Mouse (Mus musculus) heart, adult 9 months (tissue): Measurements from ENCODE around the gene Tspan12.
A peak's percentile ranks its signal among the peaks of the same experiment; 100 is the strongest.
"Not testable (repeated sequence)": the region's sequence is repeated elsewhere in the genome, so short reads cannot be mapped to it uniquely, and the experiment has no call there.

Source experiments
- DNase-seq, 2 experiments: peaks; one replicate each; pipeline ENCODE4 v3.0.0; 2022; ENCODE audit warnings: low spot score in 2 of 2

Gene Tspan12

DNA sequence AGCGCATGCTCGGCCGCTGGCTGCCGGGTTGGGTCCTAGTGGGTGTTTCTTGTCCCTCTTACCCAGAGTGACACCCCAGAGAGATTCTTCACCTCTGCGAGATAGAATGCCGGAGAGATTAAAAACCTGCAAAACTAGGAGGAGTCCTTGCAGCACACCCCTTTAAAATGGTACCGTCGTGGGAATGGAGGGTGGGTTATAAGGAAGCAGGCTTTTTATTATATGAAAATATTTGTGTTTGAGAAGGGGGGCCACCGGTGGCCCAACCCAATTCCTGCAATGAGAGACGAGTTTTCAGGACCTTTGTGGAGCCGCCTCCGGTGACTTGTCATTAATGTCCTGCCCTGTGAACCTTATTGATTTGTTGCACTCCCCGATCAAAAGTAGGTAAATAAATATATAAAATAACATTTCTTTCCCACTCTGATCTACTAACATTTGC, at the start of gene Tspan12:
Tspan12 (minus strand) TSS at position 172 of the 442 bp plus-strand sequence.
- DNase-seq: no peak

DNA sequence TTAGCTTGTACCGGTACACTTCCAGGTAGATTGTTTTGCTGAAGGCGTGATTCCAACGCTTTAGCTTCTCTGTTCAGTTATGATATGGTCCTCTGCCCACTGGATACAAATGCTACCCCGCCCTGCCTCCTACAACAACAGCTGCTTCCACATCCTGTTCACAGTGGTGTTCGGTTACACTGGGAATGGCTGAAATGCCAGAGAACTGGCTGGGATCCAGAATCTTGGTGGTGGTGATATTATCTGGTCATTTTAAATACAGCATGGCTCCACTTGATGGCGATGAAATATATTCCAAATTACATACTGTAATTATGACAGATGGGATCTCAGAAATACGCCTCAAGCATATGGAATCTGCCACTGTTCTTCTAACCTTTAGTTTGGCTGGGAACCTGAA, 42.1 kb upstream of the Tspan12 start:
- peak; percentile 35 to 57 for DNase-seq

DNA sequence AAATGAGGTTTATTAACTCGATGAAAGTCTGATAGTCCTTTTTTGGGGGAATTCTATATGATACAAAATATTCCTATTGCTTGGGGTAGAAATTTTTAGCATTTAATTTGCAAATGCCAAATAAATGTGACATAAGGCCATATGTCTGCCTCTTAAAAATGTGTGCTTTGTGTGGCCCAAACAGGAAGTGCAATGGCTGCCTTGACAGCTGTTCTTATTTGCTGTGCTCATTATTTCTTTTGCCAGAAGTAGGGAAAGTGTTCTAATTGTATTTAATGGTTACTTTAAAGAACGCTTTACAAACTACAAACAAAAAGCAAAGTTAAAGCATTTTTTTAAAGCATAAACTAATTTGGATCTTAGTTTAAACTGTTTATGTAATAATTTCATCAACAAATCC, 36.8 kb upstream of the Tspan12 start:
- DNase-seq: no peak

DNA sequence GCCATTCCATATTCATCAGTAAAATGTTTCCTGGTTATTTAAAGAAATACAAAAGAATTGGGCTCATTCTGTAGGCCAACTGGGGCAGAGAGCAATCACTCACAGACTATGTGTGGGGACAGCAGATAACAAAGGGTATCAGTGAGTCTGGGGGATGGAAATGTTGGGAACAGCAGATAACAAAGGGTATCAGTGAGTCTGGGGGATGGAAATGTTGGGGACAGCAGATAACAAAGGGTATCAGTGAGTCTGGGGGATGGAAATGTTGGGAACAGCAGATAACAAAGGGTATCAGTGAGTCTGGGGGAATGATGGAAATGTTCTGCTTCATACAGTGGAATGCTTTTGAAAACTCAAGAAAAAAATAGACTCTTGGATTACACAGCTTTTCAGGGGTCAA, 35.7 kb upstream of the Tspan12 start:
- DNase-seq: not testable (repeated sequence)

DNA sequence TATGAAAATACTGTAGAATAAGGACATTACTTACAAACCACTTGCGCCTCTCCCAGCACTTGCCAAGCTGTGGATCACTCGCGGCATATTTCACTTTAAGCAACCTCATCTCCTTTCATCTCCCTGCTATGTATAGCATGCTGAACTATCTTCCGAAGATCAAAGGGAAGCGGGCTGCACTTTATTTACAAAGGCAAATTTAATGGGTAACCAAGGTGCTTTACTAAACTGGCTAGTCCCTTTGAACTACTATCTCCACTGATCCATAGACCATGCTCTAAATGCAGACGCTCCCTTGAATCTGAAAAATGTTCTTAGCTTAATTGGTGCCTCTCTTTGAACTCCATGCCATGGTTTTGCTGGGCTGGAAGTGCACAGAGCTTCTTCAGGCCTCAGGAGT, 27.2 kb upstream of the Tspan12 start:
- DNase-seq: no peak

DNA sequence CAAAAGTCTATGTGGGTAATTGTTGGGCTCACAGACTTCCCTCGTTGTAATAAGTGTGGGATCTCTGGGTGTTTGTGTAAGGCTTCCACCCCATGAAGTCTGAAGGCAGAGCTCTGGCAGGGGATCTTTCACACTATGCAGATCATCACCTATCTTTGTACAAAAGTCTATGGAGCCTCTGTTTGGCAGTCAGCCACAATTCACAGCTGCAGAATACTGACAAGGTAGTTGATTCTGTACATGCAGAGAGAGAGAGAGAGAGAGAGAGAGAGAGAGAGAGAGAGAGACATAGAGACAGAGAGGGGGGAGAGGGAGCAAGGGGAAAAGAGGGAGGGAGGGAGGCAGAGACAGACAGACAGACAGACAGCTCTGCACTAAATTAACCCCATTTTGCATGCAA, 15.0 kb upstream of the Tspan12 start:
- no peak for DNase-seq

DNA sequence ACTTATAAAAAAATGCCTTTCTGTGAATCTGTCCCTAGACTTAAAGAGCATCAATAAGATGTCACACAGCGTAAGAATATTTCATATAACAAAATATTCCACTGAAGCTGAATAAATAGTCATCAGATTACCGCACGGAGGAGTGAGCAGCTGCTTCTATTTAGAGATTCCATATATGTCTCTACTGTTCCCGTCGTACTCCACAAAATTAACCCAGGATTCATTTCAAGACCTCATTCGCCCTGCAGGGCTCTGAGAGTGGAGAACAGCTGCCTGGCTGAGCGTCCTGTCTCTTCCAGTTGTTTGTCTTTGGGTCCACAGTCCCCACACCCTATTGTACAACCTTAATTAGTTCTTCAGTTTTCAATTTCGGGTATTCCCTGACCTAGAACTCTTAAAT, 11.9 kb upstream of the Tspan12 start:
- no peak for DNase-seq

DNA sequence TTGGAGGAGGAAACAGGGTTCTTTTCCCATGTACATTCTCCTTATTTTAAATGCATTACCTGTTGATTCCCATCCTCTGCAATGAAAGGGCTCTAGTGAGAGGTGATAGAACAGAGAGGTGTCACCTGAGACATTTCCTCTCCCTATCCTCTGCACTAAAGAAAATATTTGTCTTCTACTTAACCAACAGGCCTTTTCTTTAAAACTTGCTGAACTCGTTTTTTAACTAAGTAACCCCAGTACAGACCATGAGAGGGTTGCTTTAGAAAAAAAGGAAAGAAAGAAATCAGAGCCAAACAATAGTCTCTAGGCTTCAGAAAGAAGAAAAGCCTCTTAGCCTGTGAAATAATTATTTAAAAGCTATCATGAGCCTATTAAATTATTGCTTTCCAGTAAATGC, 11.2 kb upstream of the Tspan12 start:
- no peak for DNase-seq

DNA sequence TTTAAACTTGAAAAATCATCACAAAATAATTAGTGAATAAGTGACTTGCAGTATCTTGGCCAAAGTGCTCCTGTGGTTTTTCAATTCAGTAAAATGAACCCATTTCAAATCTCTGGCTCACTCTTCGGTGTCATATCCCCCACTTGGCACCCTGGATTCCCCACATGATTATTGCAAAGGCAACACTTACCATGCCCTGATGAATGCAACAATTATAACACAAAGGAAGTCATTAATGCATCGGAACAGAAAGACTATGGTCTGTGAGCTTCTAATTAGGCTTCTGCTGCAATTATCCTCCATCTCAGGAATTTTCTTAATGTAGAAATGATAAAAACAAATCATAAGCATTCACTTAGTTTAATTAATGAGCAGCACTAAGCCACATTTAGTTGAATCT, 9.0 kb upstream of the Tspan12 start:
- DNase-seq: no peak

DNA sequence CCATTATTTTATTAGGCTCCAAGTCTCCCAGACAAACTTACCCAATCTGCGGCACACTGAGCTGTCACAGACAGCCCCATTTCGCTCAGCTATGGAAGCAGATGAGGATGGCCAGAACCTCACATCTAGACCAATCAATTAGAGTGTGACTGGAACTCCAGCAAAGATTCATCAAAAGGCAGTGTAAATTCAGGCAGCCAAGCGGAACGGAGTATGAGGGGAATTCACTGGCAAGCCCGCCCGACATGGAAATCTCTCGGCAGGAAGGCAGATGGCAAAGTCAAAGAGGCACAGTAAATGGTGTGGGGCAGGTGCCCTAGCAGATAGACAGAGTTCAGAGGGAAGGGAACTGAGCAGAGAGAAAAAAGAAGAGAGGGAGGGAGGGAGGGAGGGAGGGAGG, 5.5 kb upstream of the Tspan12 start:
- DNase-seq: no peak

DNA sequence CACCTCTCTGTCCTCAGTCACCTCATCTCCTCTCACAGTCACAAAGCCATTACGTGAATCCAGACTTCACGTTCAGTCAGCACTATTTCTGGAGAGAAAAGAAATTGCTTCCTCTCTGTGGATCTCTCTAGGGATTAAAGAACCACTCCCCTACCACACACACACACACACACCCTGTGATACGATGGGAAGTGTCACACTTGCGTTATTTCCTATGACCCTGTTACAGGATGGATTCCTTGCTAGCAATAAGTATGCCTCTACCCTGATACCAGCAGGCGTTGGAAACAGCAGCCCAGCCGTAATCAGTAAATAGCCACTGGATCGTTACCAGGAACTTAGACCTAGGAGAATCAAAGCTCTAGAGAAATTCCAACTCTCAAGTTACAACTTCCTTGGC, 3.6 kb upstream of the Tspan12 start:
- DNase-seq: peak; percentile 41 to 52

DNA sequence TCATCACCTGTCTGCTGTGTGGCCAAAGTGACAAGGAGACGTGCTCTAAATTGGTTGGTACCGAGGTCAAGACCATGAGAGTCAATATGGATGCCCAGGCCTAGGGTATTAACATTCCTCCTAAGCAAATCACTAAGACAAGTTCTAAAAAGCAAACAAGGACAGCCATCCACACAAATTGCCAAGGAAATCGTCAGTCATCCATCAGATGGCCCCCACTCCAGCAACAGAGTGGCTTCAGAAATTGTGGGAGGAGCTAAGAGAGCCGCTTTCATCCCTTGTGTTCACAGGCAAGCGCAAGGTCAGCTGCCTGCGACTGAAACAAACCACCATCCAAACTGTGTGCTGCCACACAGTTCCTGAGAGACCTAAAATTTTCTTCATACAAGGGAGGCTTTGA, 1.0 kb upstream of the Tspan12 start:
- DNase-seq: no peak

DNA sequence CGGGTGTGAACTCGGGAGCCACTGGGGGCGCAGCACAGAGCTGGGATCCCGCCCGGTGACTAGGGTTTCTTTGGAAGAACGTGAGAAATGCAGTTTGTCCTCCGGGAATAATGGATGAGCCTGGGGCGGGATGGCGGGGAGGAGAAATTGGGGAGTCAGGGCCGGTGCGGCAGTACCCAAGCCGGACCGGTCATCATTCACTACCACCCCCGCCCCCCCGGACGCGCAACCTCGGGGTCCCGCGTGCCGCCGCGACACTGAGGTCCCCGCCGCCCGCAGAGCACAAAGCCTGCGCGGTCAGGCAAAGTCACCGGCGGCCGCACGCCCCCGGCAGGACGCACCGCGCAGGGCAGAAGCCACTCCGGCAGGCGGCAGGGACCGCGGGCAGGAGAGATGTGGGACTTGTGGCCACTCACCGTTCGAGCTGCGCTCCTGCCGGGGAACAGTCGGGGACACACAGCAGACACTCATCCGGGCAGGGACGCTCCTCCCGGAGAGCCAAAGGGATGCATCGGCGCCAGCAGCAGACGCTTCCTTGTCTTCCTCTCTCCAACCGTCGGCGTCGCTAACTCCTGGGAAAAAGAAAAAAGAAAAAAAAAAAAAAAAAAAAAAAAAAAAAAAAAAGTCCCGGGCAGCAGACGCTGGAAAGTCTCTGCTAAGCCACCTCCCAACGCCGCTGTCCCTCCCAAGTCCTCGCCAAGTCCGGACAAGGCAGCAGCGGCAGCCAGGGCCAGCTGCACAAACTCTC, 545 bp downstream of the Tspan12 start:
- DNase-seq: peak; percentile 86 to 88

DNA sequence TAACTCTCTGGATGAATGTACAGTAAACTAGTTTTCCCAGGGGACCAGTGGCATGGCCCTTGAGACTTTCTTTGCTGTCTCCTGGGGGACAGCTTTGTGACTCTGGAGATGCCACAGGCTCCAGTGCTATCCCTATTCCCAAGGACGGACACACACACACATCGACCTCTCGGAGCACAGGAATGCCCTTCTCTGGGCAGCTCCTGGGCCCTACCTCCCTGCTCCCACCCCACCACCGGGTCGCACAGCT, 1.0 kb downstream of the Tspan12 start:
- no peak for DNase-seq

DNA sequence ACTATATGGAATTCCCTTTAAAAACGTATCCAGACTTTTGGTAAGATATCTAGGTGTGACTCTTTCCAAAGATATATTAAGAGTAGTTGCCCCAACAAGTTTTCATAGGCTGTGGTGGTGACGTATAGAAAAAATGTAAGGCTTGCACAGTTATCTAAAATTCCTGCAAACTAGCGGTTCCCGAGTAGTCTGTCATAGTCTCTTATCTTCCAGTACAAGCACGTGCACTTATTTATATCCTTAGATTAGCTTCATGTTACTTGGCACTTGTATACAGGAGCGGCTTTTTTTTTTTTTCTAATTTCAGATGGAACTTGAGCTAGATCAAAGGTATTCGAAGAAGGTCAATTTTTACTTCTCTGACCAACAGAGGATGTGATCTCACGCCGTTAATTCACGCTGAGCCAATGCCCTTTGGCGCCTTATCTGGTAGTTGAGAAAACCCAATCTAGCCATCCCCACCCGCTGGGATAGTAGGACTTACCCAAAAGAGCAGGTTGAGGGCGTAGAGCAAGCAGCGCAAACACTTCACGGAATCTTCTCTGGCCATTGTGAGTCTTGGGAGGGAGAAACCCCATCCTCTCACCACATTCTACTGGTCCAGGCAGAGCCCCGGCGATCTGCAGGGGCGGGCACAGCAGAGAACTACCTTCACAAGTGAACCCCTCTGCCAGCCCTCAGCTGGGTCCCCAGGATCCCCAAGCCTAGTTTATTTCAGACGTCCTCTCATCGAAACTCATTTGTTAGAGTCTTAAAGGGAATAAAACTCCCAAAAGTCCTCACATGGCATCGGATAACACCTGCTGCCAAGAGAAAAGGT, 1.6 kb downstream of the Tspan12 start:
- DNase-seq: peak; percentile 14 to 29

DNA sequence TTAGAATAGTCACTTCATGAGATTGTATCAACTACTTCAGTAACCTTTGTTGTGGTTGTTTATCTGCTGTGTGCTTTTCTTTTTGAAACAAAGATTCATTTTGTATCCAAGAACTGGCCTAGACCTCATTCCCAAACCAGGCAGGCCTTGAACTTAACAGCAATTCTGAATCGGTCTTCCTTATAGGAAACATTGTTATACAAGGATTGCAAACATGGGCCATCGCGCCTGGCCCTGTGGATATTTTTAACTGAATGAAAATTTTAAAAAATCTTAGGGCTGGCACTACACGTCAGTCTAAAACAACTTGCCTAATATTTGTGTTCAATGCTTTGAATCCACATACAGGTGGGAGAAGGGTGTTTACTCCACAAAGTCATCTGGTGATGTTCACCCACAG, 3.5 kb downstream of the Tspan12 start:
- DNase-seq: no peak

DNA sequence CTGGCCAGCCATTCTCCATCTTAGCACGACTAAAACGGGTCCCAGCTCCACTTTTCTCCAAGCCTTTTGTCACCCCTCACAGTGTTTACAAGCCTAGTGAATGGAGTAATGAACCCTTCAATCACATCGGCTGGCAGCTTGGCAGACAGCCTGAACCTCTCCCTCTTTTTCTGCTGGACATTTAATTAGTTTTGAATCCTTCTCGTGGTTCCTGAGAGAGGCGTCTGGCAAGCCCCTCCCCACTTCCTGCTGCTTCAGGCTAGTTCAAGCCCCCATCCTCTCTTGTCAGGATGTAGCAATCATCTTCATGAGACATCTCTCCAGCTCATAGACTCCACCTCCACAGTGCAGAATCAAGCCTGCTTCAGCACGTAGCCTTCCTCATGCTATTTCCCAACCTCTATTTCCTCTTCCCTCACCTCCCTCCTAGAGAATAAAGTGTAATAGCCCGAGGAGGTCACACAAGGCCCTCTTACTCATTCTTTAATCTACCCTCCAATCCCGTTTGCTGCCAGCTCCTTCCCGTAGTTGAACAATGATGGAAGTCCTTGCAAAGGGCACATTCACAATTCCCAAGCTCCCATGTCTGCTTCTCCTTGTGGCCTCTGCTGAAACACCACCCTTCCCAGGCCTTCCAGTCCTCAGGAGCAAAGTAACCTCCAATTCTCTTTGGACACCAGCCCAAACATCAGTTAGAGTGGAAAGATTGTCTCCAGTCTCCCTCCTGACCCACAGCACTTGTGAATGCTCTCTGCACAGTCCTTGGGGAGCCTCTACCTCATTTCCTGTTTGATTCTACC, 12.1 kb downstream of the Tspan12 start:
- DNase-seq: peak; percentile 17 to 25

DNA sequence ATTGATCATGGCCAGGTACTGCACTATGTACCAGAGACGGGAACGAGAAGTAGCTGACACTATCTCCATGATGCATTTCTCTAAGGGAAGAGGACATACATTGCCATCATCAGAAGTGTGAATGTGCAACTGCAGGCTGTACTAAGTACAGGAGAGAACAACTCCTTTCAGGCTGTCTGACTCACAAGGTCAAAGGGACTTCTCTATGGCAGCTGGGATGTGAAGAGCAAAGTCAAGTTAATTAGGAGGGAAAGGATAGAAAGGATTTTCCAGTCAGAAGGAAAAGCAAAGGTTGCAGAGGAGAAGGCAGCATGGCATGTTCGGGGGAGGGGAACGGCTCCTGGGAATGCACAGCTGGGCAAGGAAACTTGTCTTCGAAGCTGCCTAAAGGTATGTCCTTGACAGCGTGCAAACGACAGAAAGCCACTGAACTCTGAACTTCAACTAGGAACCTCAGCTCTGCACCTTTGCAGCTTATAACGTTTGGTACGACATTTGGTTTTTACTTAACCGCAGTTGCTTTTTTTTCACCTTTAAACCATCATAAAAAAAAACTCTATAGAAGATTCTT, 13.0 kb downstream of the Tspan12 start:
- no peak for DNase-seq

DNA sequence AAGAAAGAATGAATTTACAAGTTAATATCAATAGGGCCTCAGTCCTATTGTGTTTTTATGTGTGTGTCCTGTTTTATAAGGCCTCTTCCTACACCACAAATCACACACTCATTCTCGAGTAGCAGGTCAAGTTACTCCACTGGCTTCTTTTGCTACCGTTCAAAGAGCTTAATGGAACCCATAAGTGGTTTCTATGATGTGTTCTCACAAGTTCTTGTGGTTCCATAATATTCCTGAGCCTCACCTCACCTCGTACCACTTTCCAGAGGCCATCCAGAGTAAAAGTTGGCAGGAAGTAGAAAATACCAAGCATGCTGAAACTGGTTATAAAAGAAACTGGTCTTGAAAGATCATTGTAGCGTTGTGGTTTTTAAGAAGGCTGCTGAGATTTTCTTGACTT, 18.8 kb downstream of the Tspan12 start:
- DNase-seq: no peak

DNA sequence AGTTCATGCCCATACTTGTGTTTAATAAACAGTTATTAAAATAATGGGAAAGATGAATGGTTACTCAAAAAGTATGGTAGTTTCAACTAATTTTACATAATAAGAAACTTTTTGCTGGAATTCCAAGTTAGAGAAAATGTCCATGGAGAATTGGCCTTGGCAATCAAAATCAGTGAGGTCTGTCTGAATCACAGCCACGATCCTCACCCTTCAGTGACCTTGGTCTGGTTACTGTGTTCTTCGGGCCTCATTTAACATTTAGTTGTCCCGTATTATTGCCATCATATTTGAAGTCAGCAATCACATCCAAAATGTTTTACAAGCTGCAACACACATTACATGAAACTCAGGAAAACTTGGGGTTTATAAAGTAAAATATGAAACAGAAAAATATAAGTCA, 20.4 kb downstream of the Tspan12 start:
- peak in 1 of 2 experiments; percentile 12 for DNase-seq

DNA sequence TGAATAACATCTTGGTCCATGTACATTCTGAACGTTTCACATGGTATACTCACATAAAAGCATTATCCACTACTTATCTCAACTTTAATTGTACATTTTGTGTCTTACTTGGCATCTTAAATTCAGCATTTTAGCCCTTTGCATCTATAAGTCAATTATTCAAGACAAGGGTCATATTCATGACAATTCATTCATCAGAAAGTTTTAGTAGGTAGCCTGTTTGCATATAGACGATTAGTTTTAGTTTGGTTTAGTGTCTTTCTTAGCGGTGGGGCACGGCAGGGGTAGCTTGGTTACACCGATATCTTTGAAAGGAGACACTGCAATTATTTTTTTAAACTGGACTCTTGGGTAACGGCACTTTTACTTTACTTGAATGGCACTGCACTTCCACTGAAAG, 21.4 kb downstream of the Tspan12 start:
- no peak for DNase-seq

DNA sequence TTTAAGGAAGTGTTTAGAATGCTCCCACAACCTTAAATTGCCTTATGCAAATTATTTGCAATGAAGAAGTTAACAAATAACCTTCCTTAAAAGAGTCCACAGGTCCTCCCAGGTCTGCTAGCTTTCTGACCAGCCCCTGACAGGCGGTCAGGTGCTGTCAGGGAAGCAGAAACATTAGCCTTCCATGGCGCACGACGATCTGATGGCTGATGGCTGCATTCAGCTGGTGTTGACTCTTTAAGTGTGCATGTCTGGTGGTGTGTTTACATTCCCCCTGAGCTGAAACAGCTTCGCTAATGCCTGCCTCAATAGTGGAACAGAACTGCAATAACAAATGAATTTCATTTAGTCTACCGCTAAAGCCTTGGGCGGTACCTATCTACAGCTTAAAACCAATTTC, 22.4 kb downstream of the Tspan12 start:
- DNase-seq: no peak
